Mouse (Mus musculus): ENCODE results near the gene Vmn1r63. TPM values are rescaled to one million over a fixed set of nuclear protein-coding genes. Genes with fewer than 3 reads are reported as not detected.
"Not testable (repeated sequence)": the region's sequence is repeated elsewhere in the genome, so short reads cannot be mapped to it uniquely, and the experiment has no call there.

Gene Vmn1r63
- total RNA-seq (2014; fragmentation: Nextera tagmentation) (not detected in 2 replicates), total RNA-seq (2017) (not detected in 2 replicates)

DNA sequence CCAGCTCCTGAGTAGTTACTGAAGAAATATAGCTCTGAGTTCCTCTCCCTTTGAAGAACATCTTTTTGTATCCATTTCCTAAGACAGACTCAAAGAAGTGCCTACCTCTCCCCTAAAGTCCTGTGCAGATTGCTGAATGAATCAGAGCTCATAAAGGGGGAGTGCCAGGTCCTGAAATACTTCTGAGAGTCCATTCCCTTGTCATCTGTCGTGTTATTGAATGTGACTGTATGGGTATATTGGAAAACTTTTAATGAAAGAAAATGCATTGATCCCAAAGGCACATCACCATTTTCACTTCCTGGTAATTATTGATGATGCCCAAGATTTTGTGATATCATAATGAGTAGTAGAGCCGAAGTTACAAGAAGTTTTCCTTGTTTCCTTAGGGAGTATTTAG lies at the start of gene Vmn1r63:
Vmn1r63 (minus strand) TSS at position 101 of the 400 bp plus-strand sequence.
- ATAC-seq (replicated peaks; ENCODE audit: poor library complexity, severe bottlenecking) = not testable (repeated sequence)

Other genes starting within 250 kb of the Vmn1r63 start
- gene Vmn1r61, start 192.2 kb downstream of the Vmn1r63 start, total RNA-seq (2014; fragmentation: Nextera tagmentation) = not detected in 2 replicates
- gene Vmn1r61, start 192.2 kb downstream of the Vmn1r63 start, total RNA-seq (2017) = not detected in 2 replicates
- not detected in 2 replicates for gene Vmn1r62, start 131.8 kb downstream of the Vmn1r63 start, total RNA-seq (2014; fragmentation: Nextera tagmentation)
- gene Vmn1r62, start 131.8 kb downstream of the Vmn1r63 start, total RNA-seq (2017) = not detected in 2 replicates
- gene Vmn1r64, start 79.1 kb upstream of the Vmn1r63 start, total RNA-seq (2014; fragmentation: Nextera tagmentation) = not detected in 2 replicates
- not detected in 2 replicates for gene Vmn1r64, start 79.1 kb upstream of the Vmn1r63 start, total RNA-seq (2017)
- not detected in 2 replicates for gene Vmn1r65, start 205.6 kb upstream of the Vmn1r63 start, total RNA-seq (2014; fragmentation: Nextera tagmentation)
- gene Vmn1r65, start 205.6 kb upstream of the Vmn1r63 start, total RNA-seq (2017) = not detected in 2 replicates
- gene Nlrp4c, start 239.7 kb upstream of the Vmn1r63 start, total RNA-seq (2014; fragmentation: Nextera tagmentation) = not detected in 2 replicates
- not detected in 2 replicates for gene Nlrp4c, start 239.7 kb upstream of the Vmn1r63 start, total RNA-seq (2017)

Measured in granulocyte monocyte progenitor cell, adult 5-6 weeks (primary cell).